Mouse (Mus musculus) splenic B cell, adult 2 months (primary cell): Measurements from ENCODE around the gene Limch1.

ENCODE experiments used
- DNase-seq: peaks from one replicate; pipeline ENCODE4 v3.0.0-alpha.2; 2011; ENCODE audit warnings: low read depth, low spot score
- H3K27me3 ChIP-seq: 2 replicates; pipeline ENCODE4 v1.6.1; 2012; ENCODE audit warnings: mild to moderate bottlenecking, low read length, moderate library complexity, mixed read lengths; ENCODE audit not compliant: control insufficient read depth, poor library complexity, insufficient read depth, severe bottlenecking
- H3K36me3 ChIP-seq: 2 replicates; pipeline ENCODE4 v1.6.1; 2012; ENCODE audit warnings: mild to moderate bottlenecking, low read length, moderate library complexity, mixed read lengths; ENCODE audit not compliant: control insufficient read depth, poor library complexity, insufficient read depth, severe bottlenecking

Gene Limch1

DNA sequence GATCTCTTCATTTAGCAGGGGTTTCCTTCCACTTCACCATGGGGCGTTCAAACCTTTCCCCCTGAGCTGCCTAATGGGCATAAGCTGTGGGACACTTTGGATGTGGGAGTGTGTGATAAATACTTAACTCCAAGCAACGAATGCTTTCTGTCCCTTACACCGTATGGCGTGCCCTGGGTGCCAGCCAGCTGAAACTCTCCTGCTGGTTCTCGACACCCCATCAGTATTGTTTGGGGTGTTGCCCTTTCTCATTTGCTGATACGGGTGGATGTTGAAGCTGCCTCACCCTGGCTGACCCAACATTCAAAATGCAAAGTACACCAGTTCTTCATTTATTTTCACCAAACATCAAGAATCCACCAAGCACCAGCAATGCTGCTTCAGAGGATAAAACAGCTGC is 168.2 kb downstream of the Limch1 start:
- DNase-seq, result no peak
- Histone ChIP-seq H3K36me3 (no peaks in the 10 kb centered on the region), H3K27me3 (no peaks in the 10 kb centered on the region)

- no peak for DNase-seq
- H3K36me3 ChIP-seq, result no peaks in the 10 kb centered on the region
These were observed 172.0 kb downstream of the Limch1 start for GRCm38 (mm10) chr5:66917353-66918315.

GRCm38 (mm10) chr5:66918316-66919305 is 173.0 kb downstream of the Limch1 start:
- no peak for DNase-seq

More at GRCm38 (mm10) chr5:66917353-66918315, 172.0 kb downstream of the Limch1 start:
- H3K27me3 ChIP-seq, result no peaks in the 10 kb centered on the region

DNA sequence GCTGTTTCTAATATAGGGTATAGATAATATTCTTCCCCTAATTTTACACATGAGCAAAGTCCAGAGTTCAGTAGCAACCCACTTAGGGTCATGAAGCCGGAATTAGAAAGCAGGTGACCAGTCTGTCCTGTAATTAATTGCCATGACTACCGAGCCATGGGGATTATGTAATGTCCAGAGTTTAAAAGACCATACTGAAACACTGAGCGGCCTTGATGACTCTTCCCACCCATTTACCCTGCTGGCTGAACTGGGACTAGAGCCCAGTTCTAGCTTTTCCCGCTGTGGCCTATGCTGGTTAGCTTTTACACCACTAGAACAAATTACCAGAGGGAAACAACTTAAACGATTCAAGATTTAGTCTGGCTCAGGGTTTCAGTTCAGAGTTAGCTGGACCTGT is 177.0 kb downstream of the Limch1 start:
- H3K27me3 ChIP-seq, result no peaks in the 10 kb centered on the region

More at GRCm38 (mm10) chr5:66918316-66919305, 173.0 kb downstream of the Limch1 start:
- Histone ChIP-seq H3K27me3 (no peaks in the 10 kb centered on the region), H3K36me3 (no peaks in the 10 kb centered on the region)

GRCm38 (mm10) chr5:66929291-66929690 is 183.7 kb downstream of the Limch1 start:
- no peaks in the 10 kb centered on the region for H3K27me3 ChIP-seq
- no peak for DNase-seq
- H3K36me3 ChIP-seq, result no peaks in the 10 kb centered on the region

More for the DNA sequence above, 177.0 kb downstream of the Limch1 start:
- H3K36me3 ChIP-seq, result no peaks in the 10 kb centered on the region
- DNase-seq, result no peak

- Histone ChIP-seq H3K36me3 (no peaks in the 10 kb centered on the region), H3K27me3 (no peaks in the 10 kb centered on the region)
- no peak for DNase-seq
These were observed 187.6 kb downstream of the Limch1 start for GRCm38 (mm10) chr5:66933134-66933804.

GRCm38 (mm10) chr5:66934585-66934984 is 189.0 kb downstream of the Limch1 start:
- no peaks in the 10 kb centered on the region for H3K27me3 ChIP-seq

DNA sequence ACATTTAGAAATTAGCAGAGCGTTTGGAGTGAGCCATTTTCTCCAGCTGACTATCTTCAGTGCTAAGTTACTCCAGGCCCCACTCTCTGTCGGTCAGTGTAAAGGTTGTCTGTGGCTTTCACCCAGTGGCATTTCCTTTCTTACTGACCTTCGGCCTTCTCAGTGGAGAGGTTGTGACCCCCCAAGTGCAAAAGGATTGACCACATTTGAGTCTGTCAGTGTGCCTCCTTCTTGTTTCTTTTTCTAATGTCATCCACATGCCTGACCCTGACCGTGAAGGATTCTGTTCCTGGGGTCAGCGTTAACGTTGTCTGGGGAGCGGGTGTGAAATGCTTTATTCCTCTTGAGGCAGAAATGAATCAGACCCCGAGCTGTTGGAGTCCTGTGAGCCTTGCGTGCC is 191.7 kb downstream of the Limch1 start:
- Histone ChIP-seq H3K27me3 (no peaks in the 10 kb centered on the region), H3K36me3 (no peaks in the 10 kb centered on the region)
- DNase-seq, result no peak

More at GRCm38 (mm10) chr5:66934585-66934984, 189.0 kb downstream of the Limch1 start:
- no peaks in the 10 kb centered on the region for H3K36me3 ChIP-seq
- DNase-seq, result no peak

GRCm38 (mm10) chr5:66941710-66942450 is 196.3 kb downstream of the Limch1 start:
- H3K36me3 ChIP-seq, result no peaks in the 10 kb centered on the region
- no peaks in the 10 kb centered on the region for H3K27me3 ChIP-seq
- DNase-seq, result no peak

GRCm38 (mm10) chr5:66942922-66943321 is 197.3 kb downstream of the Limch1 start:
- no peaks in the 10 kb centered on the region for H3K36me3 ChIP-seq
- no peak for DNase-seq
- H3K27me3 ChIP-seq, result no peaks in the 10 kb centered on the region

DNA sequence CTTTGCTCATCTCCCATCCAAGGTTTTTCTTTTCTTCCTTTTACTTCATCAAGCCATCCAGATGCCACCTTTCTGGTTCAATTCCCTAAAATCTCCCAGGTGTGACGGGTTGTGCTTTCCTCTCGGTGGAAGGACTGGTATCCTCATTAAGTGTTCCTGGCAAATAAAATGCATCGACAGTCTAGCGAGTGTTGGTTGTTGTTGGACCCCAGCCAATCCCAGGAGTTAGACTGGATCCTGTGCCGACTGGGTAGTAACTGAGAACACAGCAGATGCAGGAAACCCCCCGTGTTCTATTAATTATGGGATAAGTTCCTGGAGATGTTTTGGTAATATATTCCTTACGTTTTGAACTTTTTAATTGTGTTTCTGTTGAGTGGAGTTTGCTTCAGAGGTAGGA is 197.9 kb downstream of the Limch1 start:
- Histone ChIP-seq H3K36me3 (no peaks in the 10 kb centered on the region), H3K27me3 (no peaks in the 10 kb centered on the region)
- no peak for DNase-seq

DNA sequence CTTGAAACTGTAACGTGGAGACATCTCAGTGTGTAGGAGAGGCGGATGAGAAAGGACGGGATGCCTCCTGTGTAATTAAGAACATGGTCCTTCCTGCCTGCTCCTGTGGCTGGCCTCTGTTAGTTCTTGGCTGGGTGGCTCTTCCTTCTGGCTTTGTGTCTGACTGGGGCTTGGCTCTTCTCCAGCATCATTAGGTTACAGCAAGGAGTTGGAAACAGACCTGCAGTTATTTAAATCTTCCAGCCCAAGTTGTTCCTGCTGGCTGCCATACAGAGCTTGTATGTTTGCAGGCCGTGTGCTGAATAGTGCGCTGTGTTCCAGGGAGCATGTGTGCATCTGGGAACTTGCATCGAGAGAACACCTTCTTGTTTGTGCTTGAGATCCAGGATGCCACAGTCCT is 202.3 kb downstream of the Limch1 start:
- Histone ChIP-seq H3K27me3 (no peaks in the 10 kb centered on the region), H3K36me3 (no peaks in the 10 kb centered on the region)
- DNase-seq, result no peak

DNA sequence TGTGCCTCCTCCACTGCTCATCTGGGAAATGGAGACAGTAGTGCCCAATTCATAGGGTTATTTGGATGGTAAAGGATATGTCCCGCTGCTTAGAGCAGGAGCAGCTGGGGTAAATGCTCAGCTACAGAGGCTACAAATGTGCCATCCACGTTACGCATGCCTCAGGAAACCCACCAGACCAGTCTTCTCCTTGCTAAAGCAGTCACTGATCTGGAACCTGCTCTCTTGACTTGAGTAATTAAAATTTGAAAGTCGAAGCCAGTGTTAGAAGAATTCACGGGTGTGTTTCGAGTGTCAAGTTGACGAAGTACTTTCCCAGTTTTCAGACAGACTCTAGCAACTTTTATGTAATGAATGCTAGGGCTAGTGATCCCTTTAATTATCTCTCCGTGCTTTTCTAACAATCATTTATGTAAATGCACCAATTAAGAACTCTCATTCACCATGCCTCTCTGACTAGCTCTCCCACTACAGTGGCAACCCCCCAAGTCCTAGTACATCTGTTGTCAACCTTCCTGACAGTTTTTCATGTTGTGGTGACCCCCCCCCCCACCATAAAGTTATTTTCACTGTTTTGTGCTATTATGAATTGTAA is 203.6 kb downstream of the Limch1 start:
- no peak for DNase-seq
- H3K36me3 ChIP-seq, result no peaks in the 10 kb centered on the region
- no peaks in the 10 kb centered on the region for H3K27me3 ChIP-seq
